Mouse (Mus musculus) MEL (cell line): Measurements from ENCODE around the gene Gm1043. TPM values are rescaled to one million over a fixed set of nuclear protein-coding genes. Genes with fewer than 3 reads are reported as not detected.

Experiments used
- DNase-seq: peaks from one replicate; pipeline ENCODE4 v3.0.0; 2011; ENCODE audit warnings: low read depth, low spot score
- H3K27ac ChIP-seq: 2 replicates; pipeline ENCODE4 v1.5.1; 2012; ENCODE audit warnings: low read depth, mild to moderate bottlenecking, control low read depth, low read length, moderate library complexity; ENCODE audit not compliant: control insufficient read depth
- H3K27me3 ChIP-seq, 2 experiments: fragments of 150-350 bp in 1 of 2; sonication (generic) in 1 of 2; 2 replicates each; pipeline ENCODE4 v1.6.1; 2012; ENCODE audit warnings: low read length in 2 of 2, mild to moderate bottlenecking in 2 of 2, improper control_type of control experiment in 1 of 2, moderate library complexity in 1 of 2; ENCODE audit not compliant: insufficient read depth in 2 of 2, control insufficient read depth in 1 of 2
- H3K36me3 ChIP-seq, 2 experiments: 2 replicates each; pipeline ENCODE4 v1.6.1; 2012 to 2014; ENCODE audit warnings: low read length in 2 of 2, improper control_type of control experiment in 1 of 2, inconsistent platforms in 1 of 2, mild to moderate bottlenecking in 1 of 2; ENCODE audit not compliant: insufficient read depth in 2 of 2, control insufficient read depth in 1 of 2
- H3K4me1 ChIP-seq, 2 experiments: fragments of 150-350 bp in 1 of 2; sonication (generic) in 1 of 2; 2 replicates each; pipeline ENCODE4 v1.6.1; 2012; ENCODE audit warnings: low read length in 2 of 2, improper control_type of control experiment in 1 of 2, mild to moderate bottlenecking in 1 of 2; ENCODE audit not compliant: insufficient read depth in 2 of 2, control insufficient read depth in 1 of 2
- H3K4me3 ChIP-seq, 2 experiments: fragments of 150-350 bp in 1 of 2; sonication (generic) in 1 of 2; 2 replicates each; pipeline ENCODE4 v1.5.1; 2012; ENCODE audit warnings: low read depth in 2 of 2, low read length in 2 of 2, mild to moderate bottlenecking in 2 of 2, moderate library complexity in 2 of 2, control low read depth in 1 of 2, improper control_type of control experiment in 1 of 2; ENCODE audit not compliant: control insufficient read depth in 1 of 2, insufficient read depth in 1 of 2
- H3K79me2 ChIP-seq: 2 replicates; pipeline ENCODE4 v1.6.1; 2012; ENCODE audit warnings: mild to moderate bottlenecking, low read length, moderate library complexity; ENCODE audit not compliant: control insufficient read depth, poor library complexity, insufficient read depth
- H3K9ac ChIP-seq: 2 replicates; pipeline ENCODE4 v1.6.1; 2012; ENCODE audit warnings: low read depth, mild to moderate bottlenecking, control low read depth, low read length, moderate library complexity; ENCODE audit not compliant: control insufficient read depth, poor library complexity, severe bottlenecking
- H3K9me3 ChIP-seq: fragments of 150-350 bp; sonication (generic); replicated peaks from 2 replicates; pipeline ENCODE4 v1.6.1; 2012; ENCODE audit warnings: mild to moderate bottlenecking, low read length, improper control_type of control experiment, moderate library complexity; ENCODE audit not compliant: insufficient read depth
- BHLHE40 ChIP-seq: IDR thresholded peaks from 2 replicates; pipeline ENCODE4 v1.6.1; 2012; ENCODE audit warnings: low read depth, mild to moderate bottlenecking, inconsistent platforms, low read length, improper control_type of control experiment, borderline replicate concordance
- E2F4 ChIP-seq: IDR thresholded peaks from 2 replicates; pipeline ENCODE4 v1.6.1; 2011; ENCODE audit warnings: low read depth, low read length, improper control_type of control experiment, borderline replicate concordance
- EP300 ChIP-seq, 2 experiments: IDR thresholded peaks; 2 replicates each; pipeline ENCODE4 v1.6.1; 2011; ENCODE audit warnings: improper control_type of control experiment in 2 of 2, low read length in 2 of 2, low read depth in 1 of 2, mild to moderate bottlenecking in 1 of 2
- GABPA ChIP-seq: IDR thresholded peaks from 2 replicates; pipeline ENCODE4 v1.6.1; 2012; ENCODE audit warnings: low read depth, mild to moderate bottlenecking, inconsistent platforms, low read length, improper control_type of control experiment, moderate library complexity
- HCFC1 ChIP-seq: IDR thresholded peaks from 2 replicates; pipeline ENCODE4 v1.6.1; 2012; ENCODE audit warnings: low read depth, mild to moderate bottlenecking, inconsistent platforms, low read length, improper control_type of control experiment, moderate library complexity
- KAT2A ChIP-seq: conservative IDR thresholded peaks from 2 replicates; pipeline ENCODE4 v1.6.1; 2012; ENCODE audit warnings: low read depth, low read length, improper control_type of control experiment, inconsistent platforms
- MAX ChIP-seq: IDR thresholded peaks from 2 replicates; pipeline ENCODE4 v1.6.1; 2011; ENCODE audit warnings: low read length, improper control_type of control experiment
- MAZ ChIP-seq: IDR thresholded peaks from 2 replicates; pipeline ENCODE4 v1.6.1; 2012; ENCODE audit warnings: low read depth, mild to moderate bottlenecking, inconsistent platforms, low read length, improper control_type of control experiment
- MXI1 ChIP-seq: IDR thresholded peaks from 2 replicates; pipeline ENCODE4 v1.6.1; 2011; ENCODE audit warnings: mild to moderate bottlenecking, low read depth, low read length, improper control_type of control experiment
- MYC ChIP-seq: IDR thresholded peaks from 2 replicates; pipeline ENCODE4 v1.6.1; 2011; ENCODE audit warnings: low read depth, mild to moderate bottlenecking, low read length, improper control_type of control experiment, moderate library complexity
- NELFE ChIP-seq: IDR thresholded peaks from 2 replicates; pipeline ENCODE4 v1.6.1; 2011; ENCODE audit warnings: low read depth, low read length, improper control_type of control experiment
- NRF1 ChIP-seq: IDR thresholded peaks from 2 replicates; pipeline ENCODE4 v1.6.1; 2014; ENCODE audit warnings: low read depth, mild to moderate bottlenecking, inconsistent platforms, low read length, improper control_type of control experiment, moderate library complexity; ENCODE audit not compliant: poor library complexity, insufficient read depth, severe bottlenecking
- POLR2A ChIP-seq, 2 experiments: IDR thresholded peaks; 2 replicates each; pipeline ENCODE4 v1.6.1; 2011 to 2012; ENCODE audit warnings: low read length in 2 of 2, mild to moderate bottlenecking in 2 of 2, control low read depth in 1 of 2, improper control_type of control experiment in 1 of 2, low read depth in 1 of 2, moderate library complexity in 1 of 2; ENCODE audit not compliant: control insufficient read depth in 1 of 2, insufficient read depth in 1 of 2, poor library complexity in 1 of 2
- POLR2AphosphoS5 ChIP-seq: IDR thresholded peaks from 2 replicates; pipeline ENCODE4 v1.6.1; 2012; ENCODE audit warnings: low read depth, borderline replicate concordance, mild to moderate bottlenecking, inconsistent platforms, low read length, moderate library complexity, mixed read lengths
- RCOR1 ChIP-seq: IDR thresholded peaks from 2 replicates; pipeline ENCODE4 v1.6.1; 2012; ENCODE audit warnings: low read depth, mild to moderate bottlenecking, inconsistent platforms, low read length, improper control_type of control experiment
- SIN3A ChIP-seq: IDR thresholded peaks from 2 replicates; pipeline ENCODE4 v1.6.1; 2012; ENCODE audit warnings: low read length, improper control_type of control experiment, inconsistent platforms
- SMC3 ChIP-seq: IDR thresholded peaks from 2 replicates; pipeline ENCODE4 v1.6.1; 2011; ENCODE audit warnings: low read depth, low read length, improper control_type of control experiment
- TAL1 ChIP-seq: IDR thresholded peaks from 2 replicates; pipeline ENCODE4 v1.6.1; 2012; ENCODE audit warnings: mild to moderate bottlenecking, inconsistent platforms, low read length, moderate library complexity, mixed read lengths
- ZC3H11A ChIP-seq: IDR thresholded peaks from 2 replicates; pipeline ENCODE4 v1.6.1; 2012; ENCODE audit warnings: low read depth, mild to moderate bottlenecking, inconsistent platforms, low read length, improper control_type of control experiment
- ZKSCAN1 ChIP-seq: IDR thresholded peaks from 2 replicates; pipeline ENCODE4 v1.6.1; 2012; ENCODE audit warnings: low read depth, mild to moderate bottlenecking, inconsistent platforms, low read length, improper control_type of control experiment, moderate library complexity
- ZMIZ1 ChIP-seq: IDR thresholded peaks from 2 replicates; pipeline ENCODE4 v1.6.1; 2012; ENCODE audit warnings: low read depth, mild to moderate bottlenecking, inconsistent platforms, low read length, improper control_type of control experiment, moderate library complexity
- polyA plus RNA-seq, 2 experiments: library from polyadenylated mRNA; stranded (reverse) in 1 of 2; unstranded in 1 of 2; fragments of >175 nt in 1 of 2; fragments of >200 nt in 1 of 2; gene quantifications; 2 replicates each; pipeline versions ENCODE4 v1.2.1 to v1.2.4; 2012; ENCODE audit warnings: low replicate concordance in 2 of 2, low read depth in 1 of 2; ENCODE audit not compliant: insufficient read length in 2 of 2, insufficient read depth in 1 of 2, missing spikeins in 1 of 2
- total RNA-seq: library from RNA; depleted of rRNA; stranded (reverse); fragments of 300-350 nt; gene quantifications from 2 replicates; pipeline ENCODE4 v1.2.3, GENCODE M21; 2012

The Gm1043 gene
- total and polyA plus RNA-seq, 3 experiments, result not detected

DNA sequence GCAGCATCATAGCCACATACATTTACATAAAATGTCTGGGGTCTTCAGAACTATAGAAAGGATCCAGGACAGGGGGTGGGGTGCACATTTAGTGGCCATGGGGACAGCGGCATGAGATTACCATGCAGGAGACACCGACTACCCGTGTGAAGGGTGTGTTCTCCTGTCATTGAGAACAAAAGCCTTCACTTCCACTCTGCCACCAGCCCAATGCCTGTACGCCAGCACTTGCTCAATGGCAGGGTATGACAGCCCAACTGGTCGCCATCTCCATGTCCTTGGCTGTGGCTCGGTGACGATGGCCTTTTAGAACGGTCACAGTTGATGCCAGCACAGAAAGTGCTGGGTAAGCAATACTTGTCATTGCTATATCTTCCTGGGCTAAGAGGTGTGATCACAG lies 111.0 kb downstream of the Gm1043 start:
- H3K4me3 ChIP-seq, result no peak overlapping the region
- TF ChIP-seq GABPA, result no peak
- no peak for TF ChIP-seq ZC3H11A
- TF ChIP-seq MAX, result no peak
- TF ChIP-seq POLR2A (IDR thresholded peaks at IDR 0.05; ENCODE audit: control insufficient read depth in 1 of 2, insufficient read depth in 1 of 2, low read depth in 1 of 2, low read length in 2 of 2, poor library complexity in 1 of 2), result no peak
- TF ChIP-seq BHLHE40, result no peak
- TF ChIP-seq TAL1, result no peak
- no peak for TF ChIP-seq ZMIZ1
- TF ChIP-seq EP300 (IDR thresholded peaks at IDR 0.05; ENCODE audit: low read depth in 1 of 2, low read length in 2 of 2), result no peak
- no peak for TF ChIP-seq KAT2A
- TF ChIP-seq E2F4, result no peak
- no peak for TF ChIP-seq MXI1
- TF ChIP-seq NELFE, result no peak
- no peak for TF ChIP-seq ZKSCAN1
- TF ChIP-seq HCFC1, result no peak
- TF ChIP-seq MYC, result no peak
- H3K36me3 ChIP-seq, result no peaks in the 10 kb centered on the region
- H3K4me1 ChIP-seq, result no peaks in the 10 kb centered on the region
- H3K79me2 ChIP-seq, result no peaks in the 10 kb centered on the region
- H3K27me3 ChIP-seq, result no peaks in the 10 kb centered on the region
- H3K9ac ChIP-seq, result no peak overlapping the region
- H3K9me3 ChIP-seq, result no peaks in the 10 kb centered on the region
- no peak for DNase-seq
- H3K27ac ChIP-seq, result no peak overlapping the region

DNA sequence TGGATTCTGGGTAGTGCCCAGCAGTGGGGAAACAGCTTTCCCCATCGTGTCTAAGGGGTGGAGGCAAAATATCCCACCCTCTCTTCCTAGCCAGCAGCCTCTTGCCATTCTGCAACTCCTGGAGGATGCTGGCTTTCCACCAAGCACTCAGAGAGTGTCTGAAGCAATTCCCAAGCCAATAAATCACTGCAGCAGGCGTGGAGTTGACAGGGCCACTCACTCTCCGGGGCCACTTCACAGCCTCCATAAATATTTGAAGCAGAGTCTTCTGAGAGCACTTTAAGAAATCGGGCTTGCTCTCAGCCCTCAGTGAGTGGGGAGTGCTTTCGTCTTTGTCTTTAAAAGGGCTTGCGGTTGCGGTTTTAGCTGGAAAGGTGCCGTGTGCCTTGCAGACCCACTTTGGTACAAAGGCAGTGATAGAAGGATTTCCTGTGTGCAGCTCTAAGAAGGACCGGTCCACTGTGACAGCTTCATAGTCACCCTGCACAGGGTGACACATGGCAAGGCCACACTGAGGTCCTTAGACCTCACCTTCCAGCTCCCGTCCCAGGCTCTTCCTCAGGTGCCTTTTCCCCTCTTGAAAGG lies 111.6 kb downstream of the Gm1043 start:
- Histone ChIP-seq H3K9me3 (no peaks in the 10 kb centered on the region), H3K4me1 (no peaks in the 10 kb centered on the region), H3K27ac (no peak overlapping the region), H3K36me3 (no peaks in the 10 kb centered on the region), H3K9ac (no peak overlapping the region), H3K4me3 (no peak overlapping the region), H3K79me2 (no peaks in the 10 kb centered on the region), H3K27me3 (no peaks in the 10 kb centered on the region)
- TF ChIP-seq ZMIZ1 (no peak), NRF1 (no peak), TAL1 (no peak), POLR2AphosphoS5 (no peak), SMC3 (no peak), ZC3H11A (no peak), RCOR1 (no peak), ZKSCAN1 (no peak), SIN3A (no peak), MAZ (no peak), MAX (no peak), NELFE (no peak)
- DNase-seq, result no peak
